Mouse (Mus musculus) heart, postnatal 36 days (tissue): ENCODE data around the gene Mrpl34. TPM values are rescaled to one million over a fixed set of nuclear protein-coding genes. Genes with fewer than 3 reads are reported as not detected.

Experiments
- DNase-seq, 2 experiments: peaks; one replicate each; pipeline ENCODE4 v3.0.0; 2021 to 2022
- intact Hi-C: fragments of 180-260 bp; cut with DNase I; formaldehyde crosslinking; loops from one replicate; pipeline ENCODE4 v1.15.1; 2025
- total RNA-seq, 2 experiments: library from RNA; stranded (reverse); gene quantifications; 2 replicates each; pipeline ENCODE4 v1.2.3; 2021

The Mrpl34 gene
- total RNA-seq, 2 experiments from 2014 or later: 117 to 129 TPM

- intact Hi-C loops: loop anchor here (5.0 kb wide), 1 partner anchor 121 kb away; the partner anchor contains the start of gene Use1
- DNase-seq: peak; percentile 82 to 84
These were observed 23.1 kb downstream of the Mrpl34 start, which contains the start of gene Gtpbp3 for GRCm38 (mm10) chr8:71487691-71488445. Gene Gtpbp3 (plus strand): TSS chr8:71488103.

DNA sequence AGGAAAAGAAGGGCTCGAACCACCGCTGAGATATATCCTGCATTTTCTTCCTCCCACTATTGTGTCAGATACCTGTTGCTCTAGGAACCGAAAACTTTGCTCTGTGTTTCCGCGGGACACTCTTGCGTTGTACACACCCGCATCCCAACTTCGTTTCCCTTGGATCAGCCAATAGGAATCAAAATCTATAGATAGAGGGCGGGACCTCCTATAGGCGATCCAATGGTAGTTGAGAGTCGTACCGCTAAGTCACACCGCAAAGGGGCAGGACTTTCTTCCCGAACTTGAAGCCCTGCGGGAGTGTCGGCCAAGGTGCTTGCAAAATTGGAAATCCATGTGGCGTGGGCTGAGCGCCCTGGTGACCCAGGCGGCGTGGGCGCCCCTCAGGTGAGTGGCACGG lies 23.7 kb downstream of the Mrpl34 start:
- DNase-seq: peak; percentile 88 to 89
- intact Hi-C loops: loop anchor here (5.0 kb wide), 1 partner anchor 121 kb away; the partner anchor contains the start of gene Use1

DNA sequence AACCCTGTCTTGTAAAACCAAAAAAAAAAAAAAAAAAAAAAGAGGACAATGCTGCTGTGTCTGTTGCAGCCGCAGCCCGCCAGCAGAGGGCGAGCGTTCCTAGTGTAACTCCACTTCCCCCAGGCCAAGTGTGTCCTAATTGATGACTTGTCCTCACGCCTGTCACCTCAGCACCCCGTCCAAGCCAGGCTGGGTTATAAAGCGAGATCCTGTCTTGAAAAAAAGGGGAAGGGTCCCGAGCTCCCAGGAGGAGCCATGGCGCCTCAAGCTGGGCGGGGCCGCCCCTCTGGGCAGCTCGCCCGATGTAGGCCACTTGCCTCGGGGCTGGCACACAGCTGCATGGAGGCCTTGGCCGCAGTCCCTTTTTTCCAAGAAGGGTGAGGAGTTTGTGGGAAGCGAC lies 30.3 kb downstream of the Mrpl34 start:
- intact Hi-C loops: loop anchor here (1.0 kb wide), 1 partner anchor 26 kb away; no protein-coding TSS in a partner anchor
- peak; percentile 89 to 91 for DNase-seq

DNA sequence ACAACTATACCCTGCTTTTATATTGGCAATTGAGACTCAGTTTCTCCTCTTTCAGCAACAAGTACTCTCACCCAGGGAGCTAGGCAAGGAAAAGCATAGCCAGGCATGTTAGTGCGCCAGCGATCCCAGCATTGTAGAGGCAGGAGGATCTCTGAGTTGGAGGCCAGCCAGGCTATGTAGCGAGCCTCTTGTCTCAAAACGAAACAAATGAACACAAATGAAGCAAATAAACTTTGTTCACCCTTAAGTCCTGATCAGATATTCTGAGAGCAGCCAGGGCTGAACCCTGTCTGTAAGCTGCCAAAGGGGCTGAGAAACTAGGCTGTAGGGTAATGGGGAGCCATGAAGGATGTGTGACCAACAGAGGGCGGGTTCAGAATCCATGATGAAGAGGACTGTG lies 31.1 kb downstream of the Mrpl34 start:
- DNase-seq: peak in 1 of 2 experiments; percentile 31
- intact Hi-C loops: loop anchor here (1.0 kb wide), 1 partner anchor 25 kb away; no protein-coding TSS in a partner anchor

DNA sequence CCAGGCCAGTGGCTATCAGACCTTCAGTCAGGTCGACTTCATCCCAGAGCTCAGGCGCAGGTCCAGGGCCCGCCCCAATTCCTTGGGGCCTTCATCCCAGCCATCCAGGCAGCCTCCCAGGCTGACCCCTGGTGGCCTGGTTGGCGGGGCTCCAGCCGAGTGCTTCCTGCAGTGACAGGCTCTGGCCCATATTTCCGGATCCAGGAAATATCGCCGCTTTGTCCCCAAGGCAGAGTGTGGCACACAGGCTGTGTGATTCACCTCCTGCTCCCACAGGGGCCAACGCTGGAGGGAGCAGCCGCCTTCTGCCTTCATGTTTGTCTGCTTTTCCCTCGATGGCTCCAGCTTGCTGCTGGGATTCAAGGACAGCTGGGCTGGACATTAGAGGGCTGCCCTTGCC lies 31.7 kb downstream of the Mrpl34 start:
- peak; percentile 91 to 93 for DNase-seq
- intact Hi-C loops: no loop called here

- intact Hi-C loops: no loop called here
- DNase-seq: no peak
These were observed 32.4 kb downstream of the Mrpl34 start for GRCm38 (mm10) chr8:71497077-71497645.

DNA sequence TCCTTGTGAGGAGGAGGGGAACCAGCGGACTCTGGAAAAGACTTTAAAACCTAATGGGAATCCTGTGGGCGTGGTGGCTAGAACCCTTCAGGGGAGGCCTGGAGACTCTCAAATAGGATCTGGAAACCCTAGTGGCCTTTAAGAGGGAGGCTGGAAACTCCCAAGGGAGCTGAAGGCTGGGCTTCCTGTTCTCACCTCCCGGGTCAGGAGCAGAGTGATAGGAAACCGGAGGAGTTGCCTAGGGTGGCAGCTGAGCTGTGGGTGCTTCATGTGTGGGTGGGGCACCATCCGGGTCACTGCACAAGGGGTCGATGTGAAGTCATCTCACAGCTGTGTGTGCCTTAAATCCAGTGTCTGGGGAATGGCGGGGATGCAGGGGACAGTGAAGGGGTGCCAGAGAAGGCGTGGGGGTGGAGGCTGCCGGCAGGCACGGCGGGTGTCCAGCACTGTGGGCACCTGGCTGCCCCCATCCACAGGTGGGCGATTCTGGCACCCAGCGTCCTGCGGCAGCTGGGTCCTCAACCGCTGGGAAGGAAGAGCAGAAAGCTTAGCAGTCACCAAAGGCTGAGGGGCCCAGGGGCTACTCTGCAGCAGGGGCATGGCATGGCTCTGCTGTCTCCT lies 33.2 kb downstream of the Mrpl34 start:
- intact Hi-C loops: no loop called here
- peak; percentile 44 to 49 for DNase-seq

- intact Hi-C loops: no loop called here
- DNase-seq: peak in 1 of 2 experiments; percentile 12
These were observed 34.3 kb downstream of the Mrpl34 start for GRCm38 (mm10) chr8:71498816-71499690.

- DNase-seq: no peak
- intact Hi-C loops: no loop called here
These were observed 39.6 kb downstream of the Mrpl34 start for GRCm38 (mm10) chr8:71504349-71504748.

GRCm38 (mm10) chr8:71505326-71505725 lies 40.6 kb downstream of the Mrpl34 start:
- intact Hi-C loops: no loop called here
- DNase-seq: no peak

- intact Hi-C loops: no loop called here
- DNase-seq: peak in 1 of 2 experiments; percentile 68
These were observed 41.2 kb downstream of the Mrpl34 start for GRCm38 (mm10) chr8:71505979-71506378.

DNA sequence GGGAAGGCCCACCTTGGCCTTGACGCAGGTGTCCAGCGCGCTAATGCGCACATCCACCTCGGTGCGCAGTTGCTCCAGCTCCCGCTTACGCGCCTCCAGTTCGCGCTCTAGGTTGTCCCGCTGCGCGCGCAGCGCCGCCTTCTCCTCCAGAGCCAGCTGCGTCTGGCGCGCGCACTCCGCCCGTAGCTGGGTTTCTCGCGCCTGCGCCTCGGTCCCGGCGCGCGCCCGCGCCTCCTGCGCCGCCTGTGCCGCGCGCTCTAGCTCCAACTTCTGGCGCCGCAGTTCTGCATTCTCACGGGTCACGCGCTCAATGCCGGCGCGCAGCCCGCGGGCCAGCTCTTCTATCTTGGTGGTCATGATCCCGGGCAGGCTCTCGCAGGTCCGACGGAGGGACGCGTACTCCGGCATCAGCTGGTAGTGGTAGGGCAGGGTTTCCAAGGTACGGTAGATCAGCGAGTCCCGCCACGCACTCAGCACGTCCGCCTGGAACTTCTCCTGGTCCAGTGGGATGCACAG lies 42.9 kb downstream of the Mrpl34 start:
- intact Hi-C loops: no loop called here
- peak; percentile 74 to 76 for DNase-seq

GRCm38 (mm10) chr8:71509316-71509715 lies 44.6 kb downstream of the Mrpl34 start:
- intact Hi-C loops: no loop called here
- no peak for DNase-seq

- DNase-seq: no peak
- intact Hi-C loops: no loop called here
These were observed 46.9 kb downstream of the Mrpl34 start, which contains the start of gene Plvap for GRCm38 (mm10) chr8:71511644-71512043. Gene Plvap (minus strand): TSS chr8:71511752.

DNA sequence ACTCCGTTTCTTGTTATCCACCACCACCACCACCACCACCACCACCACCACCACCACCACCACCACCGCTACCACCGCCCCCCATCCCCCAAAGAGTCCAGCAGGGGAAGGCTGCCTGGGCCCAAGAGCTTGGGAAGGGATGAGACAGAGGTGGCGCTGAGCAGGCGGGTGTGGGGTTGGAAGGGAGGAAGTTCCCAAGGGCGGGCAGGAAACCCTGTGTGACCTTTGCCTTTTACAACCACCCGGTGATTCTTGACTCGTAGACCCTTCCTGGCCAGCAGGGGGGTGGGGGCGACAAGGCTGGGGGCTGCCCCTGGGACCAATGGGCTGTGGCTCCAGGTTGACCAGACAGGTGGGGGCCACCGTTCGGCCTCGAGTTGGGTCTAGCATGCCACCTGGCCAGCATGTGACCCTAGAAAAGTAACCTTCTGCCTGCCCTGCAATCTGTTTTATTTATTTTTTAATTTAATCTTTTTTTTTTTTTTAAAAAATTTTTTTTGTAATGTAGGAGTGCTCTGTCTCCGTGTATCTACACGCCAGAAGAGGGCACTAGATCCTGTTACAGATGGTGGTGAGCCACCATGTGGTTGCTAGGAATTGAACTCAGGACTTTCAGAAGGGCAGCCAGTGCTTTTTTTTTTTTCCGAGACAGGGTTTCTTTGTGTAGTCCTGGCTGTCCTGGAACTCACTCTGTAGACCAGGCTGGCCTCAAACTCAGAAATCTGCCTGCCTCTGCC lies 48.4 kb downstream of the Mrpl34 start:
- intact Hi-C loops: no loop called here
- DNase-seq: no peak

DNA sequence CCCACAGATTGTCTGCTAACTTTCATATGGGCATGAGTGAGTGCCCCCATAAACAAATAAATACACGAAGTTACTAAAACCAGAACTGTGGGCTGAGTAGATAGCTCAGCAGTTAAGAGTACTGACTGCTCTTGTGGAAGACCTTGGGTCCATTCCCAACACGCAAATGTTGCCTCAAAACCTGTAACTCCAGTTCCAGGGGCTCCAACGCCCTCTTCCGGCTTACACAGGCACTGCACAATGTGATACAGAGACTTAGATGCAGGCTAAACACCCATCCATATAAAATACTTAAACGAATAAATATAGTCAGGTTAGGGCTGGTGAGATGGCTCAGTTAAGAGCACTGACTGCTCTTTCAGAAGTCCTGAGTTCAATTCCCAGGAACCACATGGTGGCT lies 50.3 kb downstream of the Mrpl34 start:
- no peak for DNase-seq
- intact Hi-C loops: no loop called here
